Mouse (Mus musculus) kidney, postnatal 0 days (tissue): ENCODE measurements around the gene Dvl3. TPM values are rescaled to one million over a fixed set of nuclear protein-coding genes. Genes with fewer than 3 reads are reported as not detected.

Source experiments
- ATAC-seq: fragments of 200-750 bp; cut with Nextera tagmentation; replicated peaks from 2 replicates; pipeline ENCODE4 v1.8.0; 2017; ENCODE audit warnings: low read depth, moderate number of reproducible peaks, moderate TSS enrichment, moderate library complexity; ENCODE audit not compliant: low FRiP score
- DNase-seq: peaks from one replicate; pipeline ENCODE4 v3.0.0-alpha.2; 2016; ENCODE audit warnings: low spot score
- H3K27ac ChIP-seq: fragments of 300-500 bp; sonication (generic); 2 replicates; pipeline ENCODE4 v1.5.1; 2014; ENCODE audit warnings: mild to moderate bottlenecking
- H3K27me3 ChIP-seq: fragments of 300-500 bp; sonication (generic); 2 replicates; pipeline ENCODE4 v1.6.1; 2014; ENCODE audit warnings: low read length, mixed read lengths; ENCODE audit not compliant: insufficient read depth
- H3K36me3 ChIP-seq: fragments of 300-500 bp; sonication (generic); 2 replicates; pipeline ENCODE4 v1.6.1; 2014; ENCODE audit warnings: low read length, mixed read lengths; ENCODE audit not compliant: insufficient read depth
- H3K4me1 ChIP-seq: fragments of 300-500 bp; sonication (generic); replicated peaks from 2 replicates; pipeline ENCODE4 v1.6.1; 2014; ENCODE audit warnings: antibody characterized with exemption, low read length, mixed read lengths; ENCODE audit not compliant: insufficient read depth
- H3K4me2 ChIP-seq: fragments of 300-500 bp; sonication (generic); 2 replicates; pipeline ENCODE4 v1.6.1; 2014; ENCODE audit warnings: mild to moderate bottlenecking, low read length, moderate library complexity, mixed read lengths
- H3K4me3 ChIP-seq: fragments of 300-500 bp; sonication (generic); replicated peaks from 2 replicates; pipeline ENCODE4 v1.5.1; 2014; ENCODE audit warnings: low read depth, low read length
- H3K9ac ChIP-seq: fragments of 300-500 bp; sonication (generic); 2 replicates; pipeline ENCODE4 v1.6.1; 2014; ENCODE audit warnings: low read depth, low read length
- H3K9me3 ChIP-seq: fragments of 300-500 bp; sonication (generic); replicated peaks from 2 replicates; pipeline ENCODE4 v1.6.1; 2016; ENCODE audit warnings: low read length, inconsistent platforms, mixed read lengths
- CTCF ChIP-seq: IDR thresholded peaks from 2 replicates; pipeline ENCODE4 v1.5.1; 2016; ENCODE audit warnings: antibody characterized with exemption, low read depth, mild to moderate bottlenecking, moderate library complexity
- WGBS: fragments of 180-500 bp; shearing (Covaris S2); extraction: QIAGEN DNeasy Blood & Tissue Kit; methylation state at CpG from one replicate; pipeline ENCODE4 v1.1.7; 2014; 5-methylcytosine and 5-hydroxymethylcytosine counted together
- polyA plus RNA-seq: library from polyadenylated mRNA; unstranded; fragments of >200 nt; fragmentation: Nextera tagmentation; extraction: Ambion mirVana; gene quantifications from 2 replicates; pipeline ENCODE4 v1.2.1, GENCODE M21; 2015

Dvl3 gene
- polyA plus RNA-seq, 1 experiment from 2014 or later: 15.7 TPM

- peak; percentile 69; the same call in 1 of the 2 replicates for ATAC-seq
- peaks cover 32% of the 10 kb centered on the region for H3K36me3 ChIP-seq
Observed at GRCm38 (mm10) chr16:20537071-20537471, 20.3 kb downstream of the Dvl3 start.

GRCm38 (mm10) chr16:20537601-20538320, 21.0 kb downstream of the Dvl3 start:
- whole genome bisulfite sequencing: 40% methylated on average over 6 of the region's 6 CpGs
- peak overlapping the region; percentile 70; the same call in 1 of the 2 replicates for H3K4me3 ChIP-seq
- H3K4me2 ChIP-seq: peak overlapping the region; percentile 80
- DNase-seq: peak; percentile 7
- no peaks in the 10 kb centered on the region for H3K27me3 ChIP-seq
- H3K4me1 ChIP-seq: peaks cover 11% of the 10 kb centered on the region
- no peak for TF ChIP-seq CTCF
- H3K36me3 ChIP-seq: peaks cover 38% of the 10 kb centered on the region
- H3K9me3 ChIP-seq: no peaks in the 10 kb centered on the region
- H3K9ac ChIP-seq: peak overlapping the region; percentile 44; the same call in 1 of the 2 replicates
- ATAC-seq: no peak
- peak overlapping the region; percentile 78 for H3K27ac ChIP-seq

More at GRCm38 (mm10) chr16:20537071-20537471, 20.3 kb downstream of the Dvl3 start:
- H3K4me2 ChIP-seq: peak overlapping the region; percentile 80
- H3K27ac ChIP-seq: peak overlapping the region; percentile 78
- no peaks in the 10 kb centered on the region for H3K9me3 ChIP-seq
- peak; percentile 69 for DNase-seq
- TF ChIP-seq CTCF: peak; percentile 27; the same call in 1 of the 2 replicates
- peak overlapping the region; percentile 44 for H3K9ac ChIP-seq
- peak overlapping the region; percentile 70 for H3K4me3 ChIP-seq
- WGBS: 17% methylated on average over 5 of the region's 5 CpGs
- H3K4me1 ChIP-seq: peaks cover 11% of the 10 kb centered on the region
- no peaks in the 10 kb centered on the region for H3K27me3 ChIP-seq

GRCm38 (mm10) chr16:20539649-20540048, 22.9 kb downstream of the Dvl3 start:
- 72% methylated on average over 3 of the region's 3 CpGs for WGBS
- peaks cover 11% of the 10 kb centered on the region for H3K4me1 ChIP-seq
- H3K27me3 ChIP-seq: no peaks in the 10 kb centered on the region
- no peak overlapping the region for H3K9ac ChIP-seq
- H3K4me2 ChIP-seq: no peak overlapping the region
- no peak overlapping the region for H3K4me3 ChIP-seq
- DNase-seq (no peak), ATAC-seq (no peak)
- peaks cover 49% of the 10 kb centered on the region for H3K36me3 ChIP-seq
- H3K9me3 ChIP-seq: no peaks in the 10 kb centered on the region
- H3K27ac ChIP-seq: no peak overlapping the region
- no peak for TF ChIP-seq CTCF

- H3K27ac ChIP-seq: no peak overlapping the region
- ATAC-seq (no peak), DNase-seq (no peak)
- H3K9ac ChIP-seq: no peak overlapping the region
- WGBS: 79% methylated on average over 4 of the region's 4 CpGs
- TF ChIP-seq CTCF: no peak
- H3K36me3 ChIP-seq: peaks cover 54% of the 10 kb centered on the region
- H3K4me2 ChIP-seq: no peak overlapping the region
- no peaks in the 10 kb centered on the region for H3K9me3 ChIP-seq
- H3K27me3 ChIP-seq: no peaks in the 10 kb centered on the region
- H3K4me3 ChIP-seq: no peak overlapping the region
- H3K4me1 ChIP-seq: peaks cover 11% of the 10 kb centered on the region
Observed at GRCm38 (mm10) chr16:20540438-20540837, 23.7 kb downstream of the Dvl3 start.

GRCm38 (mm10) chr16:20545696-20546095, 28.9 kb downstream of the Dvl3 start:
- Histone ChIP-seq H3K27ac (no peak overlapping the region), H3K9ac (no peak overlapping the region)

GRCm38 (mm10) chr16:20547423-20547822, 30.6 kb downstream of the Dvl3 start:
- no peak for TF ChIP-seq CTCF
- Histone ChIP-seq H3K4me2 (peak overlapping the region; percentile 91), H3K27me3 (no peaks in the 10 kb centered on the region), H3K9ac (peak overlapping the region; percentile 44; the same call in 1 of the 2 replicates), H3K4me1 (peaks cover 5% of the 10 kb centered on the region), H3K36me3 (peaks cover 32% of the 10 kb centered on the region), H3K4me3 (0 out of 2 replicates have a peak overlapping the region, but pooled peaks have one; percentile 91), H3K27ac (peak overlapping the region; percentile 33), H3K9me3 (no peaks in the 10 kb centered on the region)
- 48% methylated on average over 5 of the region's 5 CpGs for WGBS
- DNase-seq (peak; percentile 9), ATAC-seq (no peak)

More at GRCm38 (mm10) chr16:20545696-20546095, 28.9 kb downstream of the Dvl3 start:
- TF ChIP-seq CTCF: no peak
- ATAC-seq: no peak
- Histone ChIP-seq H3K4me3 (no peak overlapping the region), H3K36me3 (peaks cover 31% of the 10 kb centered on the region), H3K27me3 (no peaks in the 10 kb centered on the region), H3K4me2 (no peak overlapping the region), H3K9me3 (no peaks in the 10 kb centered on the region), H3K4me1 (peaks cover 5% of the 10 kb centered on the region)
- 91% methylated on average over 10 of the region's 10 CpGs for WGBS
- DNase-seq: no peak
